Mouse (Mus musculus) layer of hippocampus, adult 9-11 months (tissue): Measurements from ENCODE around the gene Exph5.

Experiments
- DNase-seq: peaks from one replicate; pipeline ENCODE4 v3.0.0; 2022

The Exph5 gene

DNA sequence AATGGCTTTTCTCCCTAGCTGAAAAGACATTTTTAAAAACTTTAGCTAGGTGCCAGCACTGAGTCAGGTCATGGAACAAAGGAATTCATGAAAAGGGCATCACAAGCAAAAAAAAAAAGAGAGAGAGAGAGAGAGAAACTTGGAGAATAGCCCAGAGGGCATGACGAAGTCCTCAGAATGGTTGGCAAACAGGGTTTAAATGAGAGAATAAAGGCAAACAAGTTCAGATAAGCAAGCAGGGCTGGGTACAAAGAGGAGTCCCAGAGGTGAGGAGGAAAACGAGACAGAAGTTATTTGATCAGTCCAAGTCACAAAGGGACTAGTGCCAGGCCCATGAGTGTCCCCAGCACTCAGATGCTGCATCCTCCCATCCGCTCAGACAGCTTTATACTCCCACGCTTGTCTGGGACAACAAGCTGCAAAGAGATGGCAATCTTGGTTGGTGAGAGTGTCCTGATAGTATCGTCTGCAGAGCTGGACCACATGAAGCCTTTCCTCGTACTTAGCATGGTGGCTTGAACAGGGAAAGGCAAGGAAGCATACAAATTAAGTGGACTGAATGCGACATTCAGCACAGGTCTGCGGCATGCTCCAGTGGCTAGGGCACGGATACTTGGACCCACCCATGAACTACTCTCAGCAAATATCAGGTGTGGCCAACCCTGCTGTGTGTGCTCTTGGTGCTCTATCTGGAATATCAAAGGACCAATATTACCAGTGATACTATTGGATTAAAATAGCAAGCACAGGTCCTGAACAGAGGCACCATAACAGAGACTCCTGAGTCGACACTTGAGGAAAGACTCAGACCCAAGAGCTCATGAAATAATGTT is 22.2 kb downstream of the Exph5 start:
- DNase-seq: peak; percentile 16

DNA sequence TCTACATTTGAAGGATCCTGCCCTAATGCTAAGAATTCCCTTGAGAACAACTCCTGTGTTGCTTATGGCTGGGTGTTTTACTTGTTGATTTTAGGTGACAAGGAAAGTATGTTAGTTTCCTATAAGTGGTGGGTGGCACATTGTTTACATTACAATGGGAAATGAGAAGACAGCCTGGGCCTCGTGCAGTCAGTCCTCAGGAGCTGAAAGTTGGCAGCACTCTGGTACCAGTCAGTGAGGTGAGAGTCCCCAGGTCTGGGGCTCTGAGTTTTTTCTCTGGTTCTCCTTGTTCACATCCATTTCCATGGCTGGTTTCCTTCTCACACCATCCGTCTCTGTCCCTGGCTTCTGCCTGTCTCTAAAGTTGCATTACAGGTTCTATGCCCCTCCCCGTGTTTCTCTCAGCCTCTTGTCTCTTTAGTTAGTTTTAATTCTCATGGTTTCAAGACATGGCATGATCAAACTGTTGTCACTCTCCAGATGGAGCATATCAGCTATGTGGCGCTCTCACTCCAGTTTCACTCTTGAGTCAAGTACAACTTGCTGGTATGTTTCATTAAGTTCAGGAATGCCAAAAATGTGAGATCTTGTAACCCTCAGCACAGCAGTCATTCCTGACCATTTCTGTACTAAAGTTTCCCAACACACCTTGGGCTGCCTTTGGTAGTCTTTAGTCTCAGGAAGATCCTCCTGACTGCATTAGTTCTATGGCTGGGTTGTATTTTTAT is 24.1 kb downstream of the Exph5 start:
- DNase-seq: no peak

DNA sequence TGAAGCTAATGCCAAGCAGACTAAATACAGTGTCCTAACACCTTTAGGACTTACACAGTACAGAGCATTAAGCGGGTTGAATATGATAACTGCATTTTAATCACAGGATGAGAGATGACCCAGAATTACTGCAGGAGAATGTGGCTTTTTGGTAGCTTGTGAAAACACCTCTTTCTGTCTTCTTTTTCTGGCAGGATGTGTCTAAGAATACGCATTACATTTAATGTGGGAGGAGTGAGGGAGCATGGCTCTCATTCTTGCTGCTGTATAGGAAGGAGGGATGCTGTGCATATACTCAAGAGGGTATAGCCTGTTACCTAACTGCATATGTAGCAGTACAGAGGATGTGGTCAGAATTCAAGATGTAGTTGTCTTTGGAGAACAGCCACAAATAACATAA is 26.7 kb downstream of the Exph5 start:
- no peak for DNase-seq

DNA sequence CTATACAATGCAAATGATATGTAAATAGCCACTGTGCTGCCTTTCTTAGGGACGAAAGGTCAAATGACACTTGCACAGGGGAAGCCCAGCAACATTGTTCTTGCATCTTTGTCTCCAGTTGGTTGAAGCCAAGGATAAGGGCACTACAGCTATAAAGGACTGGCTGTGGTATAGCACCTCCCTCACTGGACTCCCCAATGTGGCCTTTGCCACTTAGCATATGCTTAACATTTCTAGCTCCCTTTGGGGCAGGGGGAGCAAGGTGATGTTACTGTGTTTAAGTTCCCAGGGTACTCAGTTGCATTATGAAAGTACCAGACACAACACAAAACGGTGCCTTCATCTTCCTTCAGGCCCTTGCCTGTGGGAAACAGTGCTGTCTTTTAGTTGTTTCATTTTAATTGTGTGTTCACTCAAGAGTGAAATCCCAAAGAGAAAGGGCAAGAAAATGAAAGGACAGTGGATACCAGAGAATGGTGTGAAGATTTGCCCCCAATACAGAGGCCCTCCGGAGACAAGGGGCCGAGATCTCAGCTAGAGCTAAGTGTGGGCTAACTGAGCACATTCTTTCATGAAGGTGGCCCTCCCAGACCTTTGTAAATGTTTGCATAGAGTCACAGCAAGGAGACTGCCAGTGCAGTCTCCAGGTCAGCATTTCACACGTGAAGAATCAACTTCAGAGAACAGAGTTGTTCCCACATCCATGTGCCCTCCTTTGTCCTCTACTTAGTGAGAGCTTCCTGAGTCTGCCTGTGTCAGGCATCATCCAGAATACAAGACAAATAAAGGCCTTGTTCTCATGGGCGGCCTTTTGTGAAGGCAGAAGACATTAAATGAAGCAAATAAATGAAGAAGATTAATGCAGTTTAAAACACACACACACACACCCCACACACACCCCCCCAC is 28.1 kb downstream of the Exph5 start:
- no peak for DNase-seq

DNA sequence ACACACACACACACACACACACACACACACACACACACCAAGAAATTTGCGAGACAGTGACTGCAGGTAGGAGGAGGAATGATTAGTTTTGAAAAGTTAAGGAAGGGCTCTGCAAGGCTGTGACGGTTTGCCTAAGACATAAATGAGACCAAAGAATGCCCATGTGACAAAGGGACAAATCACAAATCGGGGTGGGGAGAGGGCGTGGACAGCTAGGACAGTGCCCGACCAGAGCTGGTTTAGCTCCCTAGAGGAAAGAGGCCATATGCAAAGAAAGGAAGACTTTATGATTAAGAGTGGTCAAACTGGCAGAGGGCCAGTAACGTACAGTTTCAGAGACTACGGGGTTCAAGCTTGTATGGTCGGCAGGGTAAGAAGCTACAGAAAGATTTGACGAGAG is 28.8 kb downstream of the Exph5 start:
- no peak for DNase-seq

DNA sequence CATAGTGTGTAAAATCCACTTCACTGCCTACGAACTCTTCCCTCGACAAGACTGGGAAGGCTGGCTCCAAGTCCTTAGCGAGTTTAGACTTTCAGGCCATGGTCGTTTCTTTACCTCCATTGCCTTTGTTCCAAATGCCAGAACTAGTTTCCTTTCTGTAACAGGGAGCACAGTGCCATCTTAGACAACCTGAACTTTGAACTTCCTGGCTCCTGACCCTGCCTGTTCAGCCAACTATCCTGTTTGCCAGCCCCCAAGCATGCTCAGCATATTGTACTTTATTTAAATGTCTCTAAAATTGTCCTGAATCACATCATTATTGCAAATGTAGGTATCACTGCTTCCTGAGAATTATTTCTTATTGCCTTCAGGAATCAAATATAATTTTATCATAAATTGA is 32.0 kb downstream of the Exph5 start:
- DNase-seq: no peak

DNA sequence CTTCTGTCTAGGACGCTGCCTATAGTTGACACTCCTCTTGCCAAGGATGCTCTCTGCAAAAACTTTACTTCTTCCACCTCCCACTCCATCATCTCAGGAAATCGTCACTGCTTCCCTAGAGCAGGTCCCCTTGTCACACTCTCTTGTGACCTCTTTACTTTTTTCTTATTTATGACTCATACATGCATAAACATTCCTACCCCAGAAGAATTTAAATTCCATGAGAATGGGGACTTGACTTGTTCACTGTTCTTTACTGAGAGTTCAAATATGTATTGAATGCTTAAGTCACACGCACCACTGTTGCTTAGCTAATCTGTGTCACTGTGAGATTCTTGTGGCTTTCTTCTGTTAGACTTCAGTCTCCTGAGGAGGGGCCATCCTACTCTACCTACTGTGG is 33.7 kb downstream of the Exph5 start:
- DNase-seq: no peak

DNA sequence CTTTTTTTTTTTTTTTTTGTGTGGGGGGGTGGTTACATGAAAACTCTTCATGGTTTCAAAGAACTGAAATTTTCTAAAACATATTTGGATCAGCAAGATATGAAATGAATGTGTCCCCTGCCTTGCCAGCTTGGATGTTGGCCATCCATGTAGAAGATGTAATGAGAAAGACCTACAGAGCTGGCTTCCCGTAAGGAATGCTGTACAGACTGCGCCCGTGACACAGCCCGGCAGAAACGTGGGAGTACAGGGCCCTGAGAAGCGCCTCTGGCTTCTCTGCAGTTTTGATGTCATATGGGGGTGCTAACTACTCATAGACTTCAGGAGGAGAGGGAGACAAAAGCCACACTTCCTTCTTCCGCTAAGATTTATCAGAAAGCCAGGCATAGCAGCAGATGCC is 38.1 kb downstream of the Exph5 start:
- no peak for DNase-seq

DNA sequence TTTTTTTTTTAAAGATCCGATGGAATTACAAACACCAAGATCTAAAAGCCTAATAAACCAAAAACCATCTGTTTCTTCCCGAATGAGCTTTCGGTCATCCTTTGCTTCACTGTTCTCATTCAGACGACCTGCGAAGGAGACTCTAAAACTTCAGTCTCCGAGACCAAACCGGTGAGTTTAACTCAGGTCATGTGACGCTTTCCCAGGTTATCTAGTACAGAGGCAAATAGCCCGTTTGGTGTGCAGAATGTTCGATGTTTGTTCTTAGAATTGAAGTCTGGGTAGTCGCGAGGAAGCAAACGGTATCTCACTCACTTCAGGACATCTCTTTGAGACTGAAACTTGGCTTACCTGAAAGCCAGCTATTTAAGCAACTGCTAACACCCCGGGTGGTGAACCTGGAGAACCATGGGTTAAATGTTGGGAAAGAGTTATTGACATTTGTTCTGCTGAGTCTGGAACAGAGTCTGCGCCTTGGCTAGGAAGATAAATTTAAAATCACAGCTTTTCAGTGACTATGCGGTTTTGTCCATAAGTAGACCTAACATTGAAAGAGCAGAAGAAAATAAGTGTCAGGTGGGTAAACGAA is 39.0 kb downstream of the Exph5 start:
- DNase-seq: no peak

DNA sequence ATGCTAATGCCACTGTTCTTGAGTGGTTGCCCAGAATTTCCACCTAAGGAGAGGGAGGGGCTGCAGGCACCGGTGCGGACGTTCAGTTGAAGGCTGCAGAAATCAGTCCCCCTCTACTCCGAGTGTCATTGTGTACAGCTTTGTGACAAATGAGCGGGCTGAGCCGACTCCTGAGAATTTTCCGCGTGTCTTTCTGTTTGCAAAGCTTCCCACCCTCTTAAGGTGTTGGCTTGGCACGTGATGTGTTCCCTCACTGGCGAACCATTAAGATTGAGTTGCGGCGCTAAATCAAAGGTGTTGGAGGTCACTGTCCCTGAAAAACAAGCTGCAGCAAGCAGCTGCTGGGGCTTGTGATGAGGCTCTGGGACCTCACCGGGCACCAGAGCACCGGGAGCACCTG is 39.5 kb downstream of the Exph5 start:
- no peak for DNase-seq

DNA sequence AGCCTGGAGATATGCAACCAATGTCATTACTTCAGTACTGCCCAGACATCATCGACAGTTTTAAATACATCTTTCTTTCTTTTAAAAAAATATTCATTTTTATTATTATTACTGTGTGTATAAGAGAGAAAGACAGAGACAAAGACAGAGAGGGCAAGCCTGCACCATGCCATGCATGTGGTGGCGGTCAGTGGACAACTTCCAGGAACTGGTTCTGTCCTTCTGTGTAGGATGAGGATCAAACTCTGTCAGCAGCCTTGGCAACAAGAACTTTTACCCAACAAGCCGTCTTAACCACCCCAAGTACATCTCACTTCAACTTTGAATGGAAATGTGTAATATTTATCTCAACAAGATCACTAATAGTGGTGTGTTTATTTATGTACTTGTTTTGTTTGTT is 40.5 kb downstream of the Exph5 start:
- DNase-seq: no peak

DNA sequence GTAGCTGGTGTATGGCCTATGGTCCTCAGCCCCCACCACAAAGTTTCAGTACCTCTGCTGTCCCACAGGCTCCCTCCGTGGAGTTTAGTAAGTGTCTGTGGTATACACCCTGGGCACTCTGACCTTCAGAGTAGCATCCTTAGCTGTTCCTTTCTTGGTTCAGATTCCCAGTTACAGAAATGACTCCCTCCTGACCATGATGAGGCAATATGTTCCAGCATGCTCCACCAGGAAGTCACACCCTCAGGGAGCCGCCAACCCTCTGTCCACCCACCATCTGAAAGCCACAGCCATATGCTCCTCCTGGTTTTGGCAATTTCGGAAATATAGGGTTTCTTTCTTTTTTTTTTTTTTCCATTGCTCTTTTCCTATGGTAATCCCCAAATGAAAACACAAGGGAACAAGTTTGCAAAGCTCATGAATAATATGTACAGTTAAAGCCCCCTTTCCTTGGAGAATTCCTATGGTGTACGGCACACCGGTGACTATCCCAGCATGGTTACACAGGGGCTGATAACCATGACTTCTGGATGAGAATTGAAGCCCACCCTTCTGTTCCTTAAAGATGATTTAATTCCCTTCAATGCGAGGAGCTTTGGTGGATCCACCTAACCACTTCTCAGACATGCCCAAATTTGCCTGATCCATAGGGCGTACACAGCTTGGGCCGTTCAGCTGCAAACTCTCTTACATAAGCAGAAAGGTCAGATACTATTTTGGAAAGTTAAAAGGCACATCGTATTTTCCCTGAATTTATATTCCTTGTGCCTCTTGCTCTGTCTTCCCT is 43.4 kb downstream of the Exph5 start:
- peak; percentile 32 for DNase-seq

DNA sequence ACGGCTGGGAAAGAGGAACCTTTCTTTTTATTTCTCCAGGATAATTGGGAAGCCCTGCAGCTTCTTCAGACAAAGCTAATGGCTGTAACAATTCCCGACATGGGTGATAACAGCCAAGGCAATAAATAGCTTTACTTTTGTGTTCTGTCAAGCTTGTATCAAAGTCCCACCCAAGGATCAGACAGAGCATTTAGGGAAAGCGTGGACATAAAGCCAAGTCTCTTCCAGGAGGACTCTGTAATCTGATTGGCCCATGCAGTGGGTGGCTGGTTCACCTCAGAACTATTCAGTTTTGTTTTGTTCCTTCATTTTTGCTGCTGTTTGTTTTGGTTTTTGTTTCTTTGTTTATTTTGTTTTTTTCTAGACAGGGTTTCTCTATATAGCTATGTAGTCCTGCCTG is 44.3 kb downstream of the Exph5 start:
- no peak for DNase-seq

DNA sequence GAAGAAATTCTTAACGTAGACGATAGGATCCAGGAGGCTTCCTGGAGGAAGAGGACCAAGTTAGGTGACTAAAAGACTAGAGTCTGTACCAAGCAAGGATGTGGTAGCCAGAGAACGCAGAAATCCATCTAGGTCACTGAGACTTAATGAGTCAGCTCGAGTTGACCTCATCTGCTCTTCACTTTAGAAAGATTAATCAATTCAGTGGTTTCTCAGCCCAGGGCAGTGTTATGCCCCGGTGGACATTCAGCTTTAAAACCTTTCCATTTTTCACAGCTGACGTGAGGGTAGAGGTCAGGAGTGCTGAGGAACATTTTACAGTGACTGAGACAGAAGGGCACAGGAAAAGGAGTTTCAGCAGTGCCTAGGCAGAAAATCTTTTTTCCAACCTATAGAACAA is 44.9 kb downstream of the Exph5 start:
- DNase-seq: no peak

DNA sequence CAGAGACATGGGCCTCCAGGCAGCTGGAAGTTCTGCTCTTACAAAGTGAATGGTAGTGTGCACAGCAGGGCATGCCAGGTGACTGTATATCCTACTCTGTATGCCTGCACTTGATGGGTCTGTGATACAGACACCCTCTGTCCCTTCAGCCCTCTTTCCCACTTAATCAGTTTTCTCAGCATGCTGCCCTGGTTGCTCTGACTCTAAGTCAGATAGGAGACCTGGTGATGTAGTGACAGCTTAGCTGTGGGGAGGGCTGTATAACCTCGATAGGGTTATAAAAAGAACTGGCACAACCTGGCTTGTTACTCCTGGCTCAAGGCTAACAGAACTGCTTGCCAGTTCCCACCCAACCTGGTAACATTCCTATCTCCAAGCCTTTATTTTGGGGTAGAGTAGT is 47.7 kb downstream of the Exph5 start:
- no peak for DNase-seq

DNA sequence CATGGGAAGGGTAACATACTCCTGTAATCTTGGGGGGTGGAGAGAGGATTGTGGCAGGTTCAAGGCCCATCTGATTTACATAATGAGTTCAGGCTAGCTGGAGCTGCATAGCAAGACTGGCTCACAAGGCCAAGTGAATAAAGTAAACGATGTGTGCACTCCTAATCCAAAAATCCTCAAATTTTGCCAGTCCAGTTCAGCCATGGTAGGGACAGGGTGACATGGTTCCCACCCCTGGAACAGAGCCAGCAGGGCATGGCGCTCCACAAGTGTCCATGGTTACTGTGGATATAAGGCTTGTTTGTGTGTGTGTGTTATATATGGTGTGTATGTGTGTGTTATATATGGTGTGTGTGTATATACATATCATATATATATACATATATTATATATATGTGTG is 48.9 kb downstream of the Exph5 start:
- DNase-seq: no peak

DNA sequence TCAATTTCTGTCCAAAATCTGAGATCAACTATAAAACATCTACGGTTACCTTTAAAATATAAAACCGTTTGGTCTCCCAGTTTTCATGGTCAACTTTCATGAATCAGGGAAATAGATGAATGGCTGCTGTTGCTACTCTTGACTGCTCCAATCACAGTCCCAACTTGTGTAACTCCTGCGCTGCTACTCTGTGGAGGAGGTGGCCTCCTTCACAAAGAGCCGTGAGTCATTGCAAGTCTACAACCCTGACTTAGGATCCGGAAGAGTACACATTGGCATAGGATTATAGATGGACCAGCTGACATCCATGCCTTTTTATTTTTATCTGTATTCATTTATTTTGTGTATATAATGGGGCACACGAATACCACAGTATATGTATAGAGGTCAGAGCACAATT is 50.4 kb downstream of the Exph5 start:
- DNase-seq: no peak

DNA sequence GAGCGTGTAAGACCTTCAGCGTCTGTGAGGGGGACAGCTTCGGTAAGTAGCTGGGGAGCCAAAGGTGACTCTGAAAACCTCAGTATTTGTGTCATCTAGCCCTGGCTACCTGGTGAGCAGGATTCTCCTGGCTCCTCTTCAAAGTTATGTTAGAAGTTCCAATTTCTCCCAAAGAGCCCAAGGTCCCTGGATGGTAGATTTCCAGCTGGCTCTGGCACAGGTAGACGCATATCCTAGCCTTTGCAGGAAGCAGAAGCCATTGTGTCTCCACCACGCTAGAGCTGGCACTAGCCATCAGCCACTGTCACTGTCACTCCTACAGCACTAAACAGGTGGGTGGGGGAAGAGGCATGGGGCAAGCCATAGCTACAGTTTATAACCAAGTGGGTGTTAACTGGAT is 51.7 kb downstream of the Exph5 start:
- DNase-seq: no peak

DNA sequence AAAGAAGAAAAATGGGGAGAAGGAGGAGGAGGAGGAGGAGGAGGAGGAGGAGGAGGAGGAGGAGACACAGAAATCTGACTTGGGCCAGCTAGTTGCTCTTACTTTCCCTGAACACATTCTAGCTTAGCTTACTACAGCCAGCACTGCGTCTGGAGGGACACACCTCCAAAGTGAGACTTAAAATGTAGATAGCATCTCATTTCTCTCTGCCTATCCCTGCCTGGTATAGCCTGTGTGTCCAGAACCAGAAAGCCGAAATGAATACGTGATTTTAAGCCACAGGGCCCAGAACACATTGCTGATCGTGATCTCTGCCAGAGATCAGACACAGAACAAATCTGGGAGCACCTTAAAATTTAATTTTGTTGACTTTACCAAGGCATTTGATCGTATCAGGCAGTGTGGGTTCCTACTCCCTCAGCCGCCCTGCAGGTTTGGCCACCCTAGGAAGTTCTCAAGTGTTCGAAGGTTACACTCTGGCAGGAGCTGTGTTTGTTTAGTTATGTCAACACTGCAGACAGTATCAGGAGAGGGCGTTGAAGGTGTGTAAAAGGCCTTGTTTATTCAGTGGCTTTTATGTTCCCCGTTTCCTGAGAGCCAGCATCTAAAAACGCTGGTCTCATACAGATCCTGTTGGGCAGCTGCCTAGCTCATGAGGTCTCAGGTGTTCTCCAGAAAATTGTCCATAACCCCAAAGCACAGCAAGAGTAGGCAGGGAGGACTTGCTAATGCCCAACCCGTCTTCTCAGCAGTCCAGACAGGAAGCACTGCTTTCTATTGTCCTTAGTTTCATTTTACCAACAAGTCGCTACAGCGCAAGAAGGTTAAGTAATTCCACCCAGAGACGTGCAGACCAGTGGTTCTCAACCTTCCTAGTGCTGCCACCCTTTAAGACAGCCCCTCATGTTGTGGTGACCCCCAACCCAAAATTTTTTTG is 55.0 kb downstream of the Exph5 start:
- DNase-seq: no peak

DNA sequence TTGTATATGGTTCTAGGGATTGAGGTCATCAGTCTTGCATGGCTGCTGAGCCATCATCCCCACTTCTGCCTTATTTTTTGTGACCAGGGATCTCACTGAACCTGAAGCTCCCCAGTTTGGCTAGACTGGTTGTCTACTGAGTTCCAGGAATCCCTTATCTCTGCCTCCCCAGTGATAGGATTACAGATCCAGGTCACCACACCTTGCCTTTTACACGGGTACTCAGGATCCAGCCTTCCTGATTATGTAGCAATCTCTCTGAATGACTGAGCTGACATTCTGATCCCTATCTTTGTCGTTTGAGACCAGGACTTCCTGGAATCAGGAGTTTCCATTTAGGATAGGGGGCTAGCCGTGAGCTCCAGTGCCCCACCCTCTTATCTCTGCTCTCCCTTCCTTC is 69.9 kb downstream of the Exph5 start:
- no peak for DNase-seq

DNA sequence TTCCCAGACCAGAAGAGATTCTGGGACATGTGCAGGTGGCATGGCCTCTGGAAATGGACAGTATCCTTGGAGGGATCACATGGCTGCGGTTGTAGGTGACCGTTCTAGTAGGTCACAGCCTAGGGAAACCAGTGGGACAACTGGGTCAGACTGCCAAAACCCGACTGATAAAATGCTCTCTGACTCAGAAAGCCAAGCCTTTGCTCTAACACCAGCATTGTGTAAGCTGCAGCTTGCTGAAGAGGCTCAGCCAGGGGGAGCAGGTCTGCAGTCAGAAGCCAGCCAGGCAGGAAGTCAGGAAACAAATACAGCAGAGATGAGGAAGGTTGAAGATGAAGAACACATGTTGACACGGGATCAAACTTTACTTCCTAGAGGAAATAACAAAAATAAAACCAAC is 74.4 kb downstream of the Exph5 start:
- no peak for DNase-seq
